Mouse (Mus musculus) C2C12 (cell line): ENCODE results near the gene Dzip1l. TPM values are rescaled to one million over a fixed set of nuclear protein-coding genes. Genes with fewer than 3 reads are reported as not detected.

ENCODE experiments used
- H3K27me3 ChIP-seq: one replicate; pipeline ENCODE4 v1.6.1; 2011; ENCODE audit not compliant: control insufficient read depth, insufficient read depth, insufficient read length
- H3K36me3 ChIP-seq: one replicate; pipeline ENCODE4 v1.6.1; 2011; ENCODE audit not compliant: control insufficient read depth, insufficient read depth
- H3K4me3 ChIP-seq: one replicate; pipeline ENCODE4 v1.5.1; 2011; ENCODE audit warnings: mild to moderate bottlenecking, control low read depth; ENCODE audit not compliant: poor library complexity, insufficient read depth, severe bottlenecking
- H3K79me2 ChIP-seq: one replicate; pipeline ENCODE4 v1.6.1; 2011; ENCODE audit not compliant: control insufficient read depth, insufficient read depth
- H3K79me3 ChIP-seq: one replicate; pipeline ENCODE4 v1.6.1; 2011; ENCODE audit warnings: low read depth, control low read depth
- H3ac ChIP-seq: one replicate; pipeline ENCODE3; 2011; ENCODE audit warnings: low read depth; ENCODE audit not compliant: control insufficient read depth, insufficient read length
- CEBPB ChIP-seq: IDR thresholded peaks from one replicate; pipeline ENCODE4 v1.6.1; 2011; ENCODE audit warnings: low read depth, mild to moderate bottlenecking, control low read depth, moderate library complexity
- CTCF ChIP-seq: IDR thresholded peaks from one replicate; pipeline ENCODE4 v1.5.1; 2011; ENCODE audit not compliant: control insufficient read depth, insufficient read depth, insufficient read length
- FOSL1 ChIP-seq: IDR thresholded peaks from one replicate; pipeline ENCODE4 v1.8.0; 2011; ENCODE audit warnings: mild to moderate bottlenecking, low read length; ENCODE audit not compliant: poor library complexity, insufficient read depth, severe bottlenecking
- MAX ChIP-seq: IDR thresholded peaks from one replicate; pipeline ENCODE4 v1.6.1; 2011; ENCODE audit warnings: mild to moderate bottlenecking, control low read depth
- MYOD1 ChIP-seq: IDR thresholded peaks from one replicate; pipeline ENCODE4 v1.6.1; 2011; ENCODE audit warnings: low read depth; ENCODE audit not compliant: control insufficient read depth, insufficient read length
- MYOG ChIP-seq: IDR thresholded peaks from one replicate; pipeline ENCODE4 v1.6.1; 2011; ENCODE audit not compliant: control insufficient read depth, insufficient read length; ENCODE audit errors: extremely low read depth
- USF1 ChIP-seq: IDR thresholded peaks from one replicate; pipeline ENCODE4 v1.6.1; 2011; ENCODE audit warnings: low read depth, mild to moderate bottlenecking, control low read depth, moderate library complexity
- polyA plus RNA-seq: library from polyadenylated mRNA; unstranded; fragments of >200 nt; fragmentation: generic; extraction: Trizol; gene quantifications from one replicate; pipeline ENCODE4 v1.2.1, GENCODE M21; 2012; ENCODE audit warnings: missing spikeins

The Dzip1l gene
- polyA plus RNA-seq, 1 experiment, result 22.1 TPM

DNA sequence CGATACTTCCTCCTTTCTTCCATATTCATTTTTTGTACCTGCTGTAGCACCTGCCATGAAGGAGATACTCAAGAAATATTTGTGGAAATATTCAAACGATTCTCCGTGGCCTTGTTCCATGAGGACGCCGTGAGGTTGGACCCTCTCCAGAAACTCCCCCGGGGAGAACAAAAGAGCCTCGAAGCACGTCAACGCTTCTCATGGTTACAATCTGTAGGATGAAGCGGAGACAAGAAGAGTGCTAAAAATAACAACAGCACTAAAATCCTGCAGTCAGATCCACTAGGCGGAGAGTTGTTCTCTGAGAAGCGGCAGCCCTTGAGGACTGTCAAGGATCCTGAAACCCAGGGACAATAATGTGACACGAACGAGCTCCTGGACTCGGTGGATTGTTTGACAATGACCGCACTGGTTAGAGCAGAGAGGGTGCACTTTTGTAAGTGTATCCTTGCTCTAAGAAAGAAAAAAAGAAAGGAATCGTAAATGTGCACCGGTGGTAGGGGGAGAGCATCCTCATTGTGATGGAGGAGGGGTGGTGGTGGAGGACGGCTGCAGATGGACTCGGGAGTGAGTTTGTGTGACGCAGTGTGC, 52.8 kb downstream of the Dzip1l start:
- Histone ChIP-seq H3K36me3 (no peaks in the 10 kb centered on the region), H3K79me3 (no peaks in the 10 kb centered on the region), H3K4me3 (no peak overlapping the region), H3K27me3 (no peaks in the 10 kb centered on the region), H3ac (no peak overlapping the region), H3K79me2 (no peaks in the 10 kb centered on the region)
- TF ChIP-seq MYOG (no peak), MAX (no peak), MYOD1 (no peak), USF1 (no peak), CTCF (no peak), CEBPB (no peak), FOSL1 (no peak)

DNA sequence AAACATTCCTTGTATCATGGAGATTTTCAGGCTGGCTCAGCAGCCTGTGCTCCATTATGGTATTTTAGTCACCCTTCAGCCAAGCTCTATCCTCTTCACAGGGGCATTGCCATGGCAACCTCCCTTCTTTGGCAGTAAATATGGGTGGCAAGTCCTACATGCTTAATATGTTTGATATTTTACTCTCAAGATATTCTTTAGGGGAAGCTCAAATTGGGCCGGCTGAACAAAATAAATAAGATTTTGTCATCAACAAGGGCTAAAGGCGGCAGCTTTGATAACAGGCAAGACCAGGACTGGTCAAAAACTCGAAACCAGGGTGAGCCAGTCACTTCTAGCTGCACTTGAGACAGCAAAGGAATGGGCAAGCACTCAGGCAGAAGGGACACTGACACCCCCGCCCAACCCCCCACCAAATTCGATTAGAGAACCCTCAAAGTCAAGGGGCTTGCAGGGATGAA, 55.8 kb downstream of the Dzip1l start:
- Histone ChIP-seq H3ac (no peak overlapping the region), H3K79me2 (no peaks in the 10 kb centered on the region), H3K79me3 (no peaks in the 10 kb centered on the region), H3K36me3 (no peaks in the 10 kb centered on the region), H3K27me3 (no peaks in the 10 kb centered on the region), H3K4me3 (no peak overlapping the region)
- no peak for TF ChIP-seq MAX
- no peak for TF ChIP-seq CEBPB
- no peak for TF ChIP-seq USF1
- no peak for TF ChIP-seq MYOG
- no peak for TF ChIP-seq FOSL1
- TF ChIP-seq MYOD1, result no peak
- no peak for TF ChIP-seq CTCF

DNA sequence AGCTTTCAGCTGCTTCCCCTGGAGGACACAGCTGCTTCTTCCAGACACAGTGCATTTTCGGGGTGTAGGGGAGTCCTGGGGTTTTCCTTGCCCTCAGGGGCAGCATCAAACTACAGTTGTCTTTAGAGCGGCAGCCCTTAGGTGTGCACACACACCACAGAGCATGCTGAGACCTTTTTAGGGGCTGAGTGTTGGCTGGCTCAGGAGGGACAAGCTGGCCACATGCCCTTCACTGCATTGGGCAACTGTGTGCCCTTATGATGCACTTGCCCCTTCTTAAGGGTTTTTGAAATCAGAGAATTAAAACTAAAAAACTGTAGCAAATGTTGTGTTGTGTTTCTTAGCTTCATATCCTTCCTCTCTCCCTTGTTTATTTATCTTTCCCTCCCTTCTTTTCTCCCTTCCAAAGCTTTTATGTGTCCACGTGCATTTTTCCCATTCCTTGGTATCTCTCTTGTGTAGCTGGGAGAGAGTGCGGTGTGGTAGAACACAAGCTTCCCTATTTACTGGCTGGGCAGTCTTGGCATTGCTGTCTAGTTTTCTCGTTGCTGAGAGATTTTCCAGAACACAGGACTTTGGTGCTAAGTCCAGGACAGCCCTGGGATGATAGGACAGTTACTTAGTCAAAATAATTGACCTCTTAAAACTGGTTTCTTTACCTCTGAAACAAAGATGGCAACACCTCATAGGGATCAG, 56.4 kb downstream of the Dzip1l start:
- no peaks in the 10 kb centered on the region for H3K36me3 ChIP-seq
- no peaks in the 10 kb centered on the region for H3K27me3 ChIP-seq
- no peak for TF ChIP-seq MYOG
- no peak for TF ChIP-seq CEBPB
- no peak for TF ChIP-seq FOSL1
- TF ChIP-seq USF1, result no peak
- TF ChIP-seq MAX, result no peak
- no peak for TF ChIP-seq MYOD1
- TF ChIP-seq CTCF, result no peak
- no peaks in the 10 kb centered on the region for H3K79me2 ChIP-seq
- no peak overlapping the region for H3ac ChIP-seq
- no peak overlapping the region for H3K4me3 ChIP-seq
- no peaks in the 10 kb centered on the region for H3K79me3 ChIP-seq

DNA sequence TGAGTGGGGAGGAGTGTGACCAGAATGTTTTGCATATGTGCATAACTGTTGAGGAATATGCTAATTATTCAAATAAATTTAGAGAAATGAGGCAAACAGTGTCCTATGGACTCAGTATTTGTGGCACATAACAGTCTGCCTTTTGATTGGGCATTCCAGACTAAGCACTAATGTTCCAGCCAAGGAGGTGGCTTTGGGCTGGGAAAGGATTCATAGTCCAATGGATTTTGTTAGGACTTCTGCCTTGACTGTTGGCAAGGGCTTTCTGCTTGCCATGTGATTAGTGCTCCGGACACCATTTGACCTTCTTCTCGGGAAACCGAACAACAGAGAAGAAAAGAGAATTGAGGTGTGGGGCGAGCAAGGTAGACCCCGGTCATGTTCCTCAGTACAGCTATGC, 60.5 kb downstream of the Dzip1l start:
- no peaks in the 10 kb centered on the region for H3K79me3 ChIP-seq
- H3ac ChIP-seq, result no peak overlapping the region
- H3K79me2 ChIP-seq, result no peaks in the 10 kb centered on the region
- H3K36me3 ChIP-seq, result no peaks in the 10 kb centered on the region
- no peak for TF ChIP-seq MAX
- TF ChIP-seq USF1, result no peak
- TF ChIP-seq CEBPB, result no peak
- TF ChIP-seq FOSL1, result no peak
- no peaks in the 10 kb centered on the region for H3K27me3 ChIP-seq
- H3K4me3 ChIP-seq, result no peak overlapping the region

DNA sequence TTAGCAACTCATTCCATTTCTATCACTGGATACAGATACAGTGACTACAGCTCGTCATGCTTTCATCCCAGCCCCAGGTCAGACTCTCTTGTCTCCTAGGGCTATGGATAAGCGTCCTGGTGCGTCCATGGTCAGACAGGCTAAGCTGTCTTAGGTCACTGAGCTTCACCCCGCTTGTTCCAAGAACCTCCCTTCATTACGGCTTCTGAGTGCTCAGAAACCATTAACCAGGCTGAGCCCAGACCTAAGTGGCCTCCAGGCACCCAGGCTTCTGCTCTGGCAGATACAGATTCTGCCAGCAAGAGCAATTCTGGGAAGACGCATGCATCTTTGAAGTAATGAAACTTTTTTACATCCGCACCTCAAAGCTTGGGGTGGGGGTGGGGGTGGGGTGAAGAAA, 61.1 kb downstream of the Dzip1l start:
- TF ChIP-seq CTCF (no peak), MYOD1 (no peak)
- Histone ChIP-seq H3K27me3 (no peaks in the 10 kb centered on the region), H3ac (no peak overlapping the region), H3K79me2 (no peaks in the 10 kb centered on the region), H3K79me3 (no peaks in the 10 kb centered on the region), H3K36me3 (no peaks in the 10 kb centered on the region), H3K4me3 (no peak overlapping the region)

DNA sequence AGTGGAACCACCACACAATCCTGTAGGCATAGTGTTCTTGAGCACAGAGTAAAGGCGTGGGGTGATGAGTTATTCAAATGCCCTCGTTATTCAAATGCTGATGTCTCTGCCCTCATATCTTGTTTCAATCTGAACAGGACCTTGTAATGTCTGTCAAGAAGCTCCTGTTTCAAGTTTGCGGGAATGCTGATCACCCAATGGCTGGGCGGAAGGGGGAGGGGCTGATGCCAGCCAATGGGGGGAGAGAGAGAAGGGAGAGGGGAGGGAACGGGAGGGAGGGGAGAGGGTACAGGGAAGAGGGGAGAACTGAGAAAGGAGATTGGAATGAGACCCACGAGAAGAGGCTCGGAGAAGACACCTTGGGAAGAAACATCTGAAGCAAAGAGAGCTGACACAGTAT, 65.7 kb downstream of the Dzip1l start:
- TF ChIP-seq MYOD1 (no peak), MAX (no peak), MYOG (no peak), CEBPB (no peak)
- H3K79me3 ChIP-seq, result no peaks in the 10 kb centered on the region
- H3K4me3 ChIP-seq, result no peak overlapping the region
- H3K79me2 ChIP-seq, result no peaks in the 10 kb centered on the region
- no peak overlapping the region for H3ac ChIP-seq
- H3K27me3 ChIP-seq, result no peaks in the 10 kb centered on the region
- no peaks in the 10 kb centered on the region for H3K36me3 ChIP-seq
